Mouse (Mus musculus) spleen, adult 2 months (tissue): ENCODE results near the gene Gzmm. TPM values are rescaled to one million over a fixed set of nuclear protein-coding genes. Genes with fewer than 3 reads are reported as not detected.
A peak's percentile ranks its signal among the peaks of the same experiment; 100 is the strongest.

Experiments used
- DNase-seq, 2 experiments: peaks; one replicate each; pipeline versions ENCODE4 v3.0.0 to v3.0.0-alpha.2; 2012 to 2021; ENCODE audit warnings: low spot score in 2 of 2, low read depth in 1 of 2
- H3K27ac ChIP-seq: fragments of 200-500 bp; 2 replicates; pipeline ENCODE4 v1.5.1; 2012; ENCODE audit warnings: low read length, inconsistent platforms; ENCODE audit not compliant: insufficient read depth
- H3K27me3 ChIP-seq: fragments of 200-500 bp; 2 replicates; pipeline ENCODE4 v1.6.1; 2012; ENCODE audit warnings: mild to moderate bottlenecking, moderate library complexity, low read length, inconsistent platforms; ENCODE audit not compliant: control insufficient read depth, insufficient read depth
- H3K36me3 ChIP-seq: fragments of 200-500 bp; 2 replicates; pipeline ENCODE4 v1.6.1; 2012; ENCODE audit warnings: mild to moderate bottlenecking, low read length, inconsistent platforms; ENCODE audit not compliant: control insufficient read depth, insufficient read depth
- H3K4me1 ChIP-seq: fragments of 200-500 bp; 2 replicates; pipeline ENCODE4 v1.6.1; 2011; ENCODE audit warnings: inconsistent platforms; ENCODE audit not compliant: control insufficient read depth, insufficient read depth, insufficient read length
- H3K4me3 ChIP-seq: fragments of 200-500 bp; 2 replicates; pipeline ENCODE4 v1.5.1; 2011; ENCODE audit warnings: mild to moderate bottlenecking, inconsistent platforms; ENCODE audit not compliant: insufficient read depth, insufficient read length; ENCODE audit errors: extremely low read depth
- CTCF ChIP-seq: fragments of 200-500 bp; IDR thresholded peaks from 2 replicates; pipeline ENCODE4 v1.5.1; 2011; ENCODE audit warnings: mild to moderate bottlenecking, inconsistent platforms; ENCODE audit not compliant: insufficient read depth, insufficient read length, insufficient replicate concordance; ENCODE audit errors: extremely low read depth
- POLR2A ChIP-seq: fragments of 200-500 bp; IDR thresholded peaks from 2 replicates; pipeline ENCODE4 v1.6.1; 2011; ENCODE audit warnings: low read depth, low read length, inconsistent platforms
- WGBS: fragments of 180-500 bp; shearing (Covaris S2); methylation state at CpG from one replicate; pipeline ENCODE4 v1.1.7; 2018; 5-methylcytosine and 5-hydroxymethylcytosine counted together
- polyA plus RNA-seq: library from polyadenylated mRNA; depleted of rRNA; stranded (reverse); fragments of >200 nt; gene quantifications from 2 replicates; pipeline ENCODE4 v1.2.3, GENCODE M21; 2012

Gene Gzmm
- polyA plus RNA-seq, 1 experiment, result 1.8 TPM

GRCm38 (mm10) chr10:79723047-79723446 lies 34.2 kb downstream of the Gzmm start:
- Histone ChIP-seq H3K36me3 (no peaks in the 10 kb centered on the region), H3K27ac (no peak overlapping the region), H3K27me3 (0 out of 2 replicates have a peak, but pooled peaks cover 2% of the 10 kb centered on the region), H3K4me3 (no peak overlapping the region), H3K4me1 (no peaks in the 10 kb centered on the region)
- no peak for TF ChIP-seq POLR2A
- no peak for TF ChIP-seq CTCF
- no peak for DNase-seq
- 70% methylated on average over 6 of the region's 6 CpGs for WGBS

DNA sequence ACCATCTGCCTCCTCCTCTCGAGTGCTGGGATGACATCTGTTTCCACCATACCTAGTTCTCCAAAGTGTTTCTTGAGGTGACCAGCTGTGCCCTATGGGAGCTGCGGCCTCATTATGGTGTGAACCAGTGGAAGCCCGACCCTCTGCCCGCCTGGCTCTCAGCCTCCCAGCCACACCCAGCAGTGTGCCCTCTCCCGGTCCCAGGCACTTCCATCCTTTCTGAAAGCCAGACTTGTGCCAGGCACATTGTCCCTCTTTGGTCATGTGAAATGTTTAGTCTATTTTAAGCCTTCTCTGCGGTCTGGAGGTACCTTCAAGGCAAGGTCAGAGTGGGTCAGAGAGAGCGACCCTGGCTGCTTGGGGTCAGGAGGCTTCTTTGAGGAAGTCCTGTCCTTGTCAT lies 34.9 kb downstream of the Gzmm start:
- H3K27ac ChIP-seq, result no peak overlapping the region
- no peak for TF ChIP-seq CTCF
- no peak for TF ChIP-seq POLR2A
- WGBS, result 73% methylated on average over 7 of the region's 7 CpGs
- no peak for DNase-seq
- no peaks in the 10 kb centered on the region for H3K36me3 ChIP-seq
- H3K4me1 ChIP-seq, result no peaks in the 10 kb centered on the region
- 0 out of 2 replicates have a peak, but pooled peaks cover 2% of the 10 kb centered on the region for H3K27me3 ChIP-seq
- no peak overlapping the region for H3K4me3 ChIP-seq

- H3K27ac ChIP-seq, result no peak overlapping the region
- no peaks in the 10 kb centered on the region for H3K27me3 ChIP-seq
- DNase-seq, result peak in 1 of 2 experiments; percentile 27
- H3K36me3 ChIP-seq, result no peaks in the 10 kb centered on the region
- H3K4me3 ChIP-seq, result no peak overlapping the region
- peak; percentile 67; the same call in 1 of the 2 replicates for TF ChIP-seq CTCF
- TF ChIP-seq POLR2A, result no peak
- no peaks in the 10 kb centered on the region for H3K4me1 ChIP-seq
- 37% methylated on average over 11 of the region's 11 CpGs for WGBS
Observed at GRCm38 (mm10) chr10:79726090-79726489, 37.3 kb downstream of the Gzmm start.

- no peak for TF ChIP-seq POLR2A
- TF ChIP-seq CTCF, result no peak
- Histone ChIP-seq H3K27ac (no peak overlapping the region), H3K27me3 (no peaks in the 10 kb centered on the region), H3K4me3 (no peak overlapping the region), H3K36me3 (no peaks in the 10 kb centered on the region), H3K4me1 (no peaks in the 10 kb centered on the region)
- WGBS, result 63% methylated on average over 28 of the region's 28 CpGs
- no peak for DNase-seq
Observed at GRCm38 (mm10) chr10:79728323-79729249, 39.8 kb downstream of the Gzmm start.

DNA sequence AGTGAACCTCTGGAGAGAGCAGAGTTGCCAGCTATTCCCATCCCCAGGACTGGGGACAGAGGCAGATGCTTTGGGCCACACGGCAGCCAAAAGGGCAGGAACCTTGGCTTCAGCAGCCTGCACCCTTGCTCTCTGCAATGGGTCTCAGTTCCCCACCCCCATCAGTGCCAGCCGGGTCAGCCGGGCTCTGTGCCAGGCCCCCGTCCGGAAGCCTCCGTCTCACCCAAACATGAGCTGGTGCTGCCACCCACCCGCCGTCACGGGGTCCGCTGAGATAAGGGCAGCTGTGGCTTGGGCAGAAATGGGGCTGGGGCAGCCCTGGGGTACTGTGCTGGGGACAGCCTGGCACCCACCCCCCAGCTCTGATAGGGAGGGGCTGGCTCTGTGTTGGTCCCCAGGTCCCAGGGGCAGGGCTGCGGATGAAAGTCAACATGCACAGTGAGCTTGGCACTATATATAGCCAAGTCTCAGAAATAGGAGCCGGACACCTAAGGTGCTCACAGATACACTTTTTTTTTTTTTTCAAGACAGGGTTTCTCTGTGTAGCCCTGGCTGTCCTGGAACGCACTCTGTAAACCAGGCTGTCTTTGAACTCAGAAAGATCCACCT lies 40.6 kb downstream of the Gzmm start:
- H3K4me1 ChIP-seq, result no peaks in the 10 kb centered on the region
- 56% methylated on average over 13 of the region's 13 CpGs for WGBS
- H3K27ac ChIP-seq, result no peak overlapping the region
- TF ChIP-seq POLR2A, result no peak
- TF ChIP-seq CTCF, result no peak
- H3K36me3 ChIP-seq, result peaks cover 4% of the 10 kb centered on the region; the same call in 1 of the 2 replicates
- DNase-seq, result no peak
- H3K4me3 ChIP-seq, result no peak overlapping the region
- no peaks in the 10 kb centered on the region for H3K27me3 ChIP-seq

GRCm38 (mm10) chr10:79732500-79732899 lies 43.7 kb downstream of the Gzmm start:
- Histone ChIP-seq H3K4me3 (no peak overlapping the region), H3K27ac (no peak overlapping the region), H3K36me3 (peaks cover 29% of the 10 kb centered on the region), H3K27me3 (no peaks in the 10 kb centered on the region), H3K4me1 (no peaks in the 10 kb centered on the region)
- 95% methylated on average over 1 of the region's 1 CpGs for WGBS
- peak in 1 of 2 experiments; percentile 31 for DNase-seq
- TF ChIP-seq POLR2A (no peak), CTCF (peak; percentile 25; the same call in 1 of the 2 replicates)
